Mouse (Mus musculus) R1 (cell line): Measurements from ENCODE around the gene Klc1.
A peak's percentile ranks its signal among the peaks of the same experiment; 100 is the strongest.

Experiments
- DNase-seq: peaks from one replicate; pipeline ENCODE4 v3.0.0-alpha.2; 2018; ENCODE audit warnings: low read depth, low spot score

Gene Klc1

DNA sequence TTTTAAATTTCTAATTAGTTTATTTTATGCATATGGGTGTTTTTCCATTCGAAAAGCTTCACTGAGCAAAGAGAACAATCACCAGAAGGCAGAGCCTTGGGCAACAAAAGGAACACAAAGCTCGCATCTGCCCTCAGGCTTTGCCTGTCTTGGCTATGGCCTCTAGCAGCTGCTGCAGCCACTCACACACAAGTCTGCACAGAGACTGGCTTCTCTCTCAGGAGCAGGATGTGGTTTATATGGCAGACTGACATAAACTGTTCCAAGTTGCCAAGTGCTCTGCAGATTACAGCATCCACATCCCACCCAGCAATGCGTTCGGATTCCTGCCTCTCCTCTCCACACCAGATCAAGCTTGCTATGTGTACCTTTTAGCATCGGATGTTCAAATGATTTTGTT is 93.1 kb downstream of the Klc1 start:
- DNase-seq: no peak

DNA sequence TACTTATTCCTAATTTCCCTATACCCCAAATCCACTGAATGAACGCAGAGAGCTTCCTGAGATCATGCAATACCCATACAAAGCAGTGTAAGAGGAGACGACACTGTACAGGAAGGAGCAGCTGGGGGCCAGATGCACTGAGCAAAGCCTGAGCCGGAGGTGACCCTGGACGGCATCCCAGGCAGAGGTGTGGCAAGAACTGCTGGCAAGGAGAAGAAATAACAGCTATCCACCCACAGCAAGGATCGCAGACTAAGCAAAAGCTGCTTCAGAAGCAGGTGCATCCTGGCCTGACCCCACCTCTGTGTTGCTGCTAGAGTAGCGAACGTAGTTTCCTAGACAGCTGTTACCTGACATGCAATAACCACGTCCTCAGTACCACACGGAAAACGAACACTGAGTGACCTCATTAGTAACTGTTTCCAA is 94.4 kb downstream of the Klc1 start:
- DNase-seq: peak; percentile 37

DNA sequence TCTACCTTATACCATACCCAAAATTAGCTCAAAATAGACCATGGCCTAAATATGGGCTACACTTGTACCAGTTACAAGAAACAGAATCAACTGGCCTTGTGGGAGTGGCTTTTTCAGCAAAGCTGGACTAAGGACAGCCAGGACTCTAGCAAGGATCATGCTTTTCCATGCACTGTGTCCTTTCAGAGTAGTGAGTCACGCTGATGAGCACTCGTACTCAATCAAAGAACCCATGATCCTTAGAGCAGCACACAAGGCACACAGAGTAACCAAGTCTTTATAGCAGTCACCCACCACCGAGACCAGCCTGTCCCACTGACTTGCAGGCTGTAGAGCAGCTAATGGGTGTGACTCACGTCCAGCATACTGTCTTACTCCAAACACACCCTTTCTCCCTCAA is 94.9 kb downstream of the Klc1 start:
- no peak for DNase-seq

DNA sequence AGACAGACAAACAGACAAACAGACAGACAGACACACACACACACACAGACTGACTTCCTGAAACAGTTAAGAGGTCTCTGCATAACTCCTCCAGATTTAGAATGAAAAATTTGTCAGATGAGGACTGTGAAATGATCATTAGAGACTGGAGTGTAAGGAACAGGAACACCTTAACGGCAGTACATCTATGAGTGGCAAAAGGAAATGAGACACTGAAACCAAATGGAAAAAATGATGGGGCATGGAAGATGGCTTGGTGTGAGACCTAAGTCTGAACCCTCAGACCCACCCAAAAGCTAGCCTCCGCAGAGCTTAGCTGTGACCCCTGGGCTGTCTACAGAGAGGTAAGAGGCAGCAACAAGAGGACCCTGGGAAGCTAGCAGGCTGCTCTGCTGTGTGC is 96.8 kb downstream of the Klc1 start:
- no peak for DNase-seq
